Mouse (Mus musculus) cortical plate, adult 2 months (tissue): ENCODE results near the gene Sike1.

Source experiments
- CTCF ChIP-seq: fragments of 200-500 bp; IDR thresholded peaks from 2 replicates; pipeline ENCODE4 v1.5.1; 2011; ENCODE audit warnings: mild to moderate bottlenecking, control low read depth, low read length; ENCODE audit not compliant: insufficient read depth; ENCODE audit errors: extremely low read depth
- POLR2A ChIP-seq: fragments of 200-500 bp; IDR thresholded peaks from 2 replicates; pipeline ENCODE4 v1.6.1; 2011; ENCODE audit warnings: mild to moderate bottlenecking, low read length, control low read depth; ENCODE audit not compliant: insufficient read depth; ENCODE audit errors: extremely low read depth

- TF ChIP-seq CTCF (no peak), POLR2A (no peak)
Measured at GRCm38 (mm10) chr3:103026174-103026573, 30.7 kb downstream of the Sike1 start.
